Mouse (Mus musculus) adrenal gland, postnatal 0 days (tissue): ENCODE results near the gene Olfr1351. TPM values are rescaled to one million over a fixed set of nuclear protein-coding genes. Genes with fewer than 3 reads are reported as not detected.

Experiments
- polyA plus RNA-seq: library from polyadenylated mRNA; unstranded; fragments of >200 nt; fragmentation: Nextera tagmentation; extraction: Ambion mirVana; gene quantifications from 2 replicates; pipeline ENCODE4 v1.2.1, GENCODE M21; 2015

The Olfr1351 gene
- not detected in 2 replicates for polyA plus RNA-seq

DNA sequence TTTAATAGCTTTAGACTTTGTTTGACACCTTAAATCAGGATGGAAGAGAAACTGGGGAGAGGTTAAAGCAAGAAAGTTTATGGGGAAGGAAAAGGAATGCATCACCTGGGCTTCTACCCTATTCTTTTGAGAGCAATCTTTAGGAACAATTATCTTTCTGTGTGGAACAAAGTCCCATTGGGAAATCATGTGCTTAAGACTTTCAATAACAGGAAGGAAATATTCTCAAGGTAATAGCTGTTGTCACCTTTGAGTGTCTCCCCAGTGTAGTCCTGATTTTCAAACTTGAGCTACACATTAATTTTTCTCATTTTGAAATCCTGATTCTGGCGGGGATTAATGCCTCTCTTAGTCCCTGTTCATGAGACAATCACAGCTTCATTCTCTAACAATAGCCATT is at the start of gene Olfr1351:
Olfr1351 (plus strand) TSS at position 301 of the 400 bp plus-strand sequence.

DNA sequence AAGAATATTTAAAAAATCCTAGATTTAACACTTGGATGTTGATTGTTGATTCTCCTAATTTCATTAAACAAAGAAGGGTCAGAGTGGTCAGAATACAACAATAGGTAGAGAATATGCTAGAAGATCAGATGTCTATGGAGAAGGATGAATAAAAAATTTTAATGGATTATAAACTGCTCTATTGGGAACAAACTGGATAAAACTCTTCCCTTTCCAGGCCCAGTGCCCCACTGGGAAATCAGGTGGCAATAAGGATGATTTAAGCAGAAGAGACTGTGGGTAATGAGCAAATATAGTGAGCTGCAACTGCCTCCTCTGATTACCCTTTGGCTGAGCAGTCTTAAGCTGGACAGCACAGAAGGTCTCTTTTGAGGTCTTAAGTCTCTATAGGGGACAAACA is 49.3 kb upstream of the Olfr1351 start, which contains the start of gene Olfr1353:
Olfr1353 (plus strand) TSS at position 301 of the 400 bp plus-strand sequence.

GRCm38 (mm10) chr10:78980750-78981149 is 31.5 kb upstream of the Olfr1351 start, which contains the start of gene Olfr1352:
Gene Olfr1352, plus strand, starts transcription at chr10:78981050.

GRCm38 (mm10) chr10:79028441-79028840 is 16.2 kb downstream of the Olfr1351 start, which contains the start of gene Olfr57:
Gene Olfr57, plus strand, starts transcription at chr10:79028741.

Other genes starting within 250 kb of the Olfr1351 start
- gene Slc1a6, start 232.0 kb upstream of the Olfr1351 start, polyA plus RNA-seq, result 0.58 and 0.60 TPM in 2 replicates
- not detected in 2 replicates for gene Olfr1356, start 160.3 kb upstream of the Olfr1351 start, polyA plus RNA-seq
- gene Olfr1355, start 136.9 kb upstream of the Olfr1351 start, polyA plus RNA-seq, result not detected in 2 replicates
- gene Olfr1354, start 99.3 kb upstream of the Olfr1351 start, polyA plus RNA-seq, result not detected in 2 replicates
- gene Olfr8, start 61.8 kb upstream of the Olfr1351 start, polyA plus RNA-seq, result not detected in 2 replicates
- not detected in 2 replicates for gene Olfr1353, start 49.2 kb upstream of the Olfr1351 start, polyA plus RNA-seq
- not detected in 2 replicates for gene Olfr1352, start 31.4 kb upstream of the Olfr1351 start, polyA plus RNA-seq
- gene Olfr57, start 16.3 kb downstream of the Olfr1351 start, polyA plus RNA-seq, result 0.30 TPM in 1 of 2 replicates, not detected in the other
- gene 2610008E11Rik, start 85.1 kb downstream of the Olfr1351 start, polyA plus RNA-seq, result 15.4 and 16.1 TPM in 2 replicates
- gene Vmn2r80, start 136.3 kb downstream of the Olfr1351 start, polyA plus RNA-seq, result not detected in 2 replicates
- not detected in 2 replicates for gene Vmn2r81, start 235.2 kb downstream of the Olfr1351 start, polyA plus RNA-seq